Mouse (Mus musculus) embryonic fibroblast, embryonic 13.5 days (primary cell): ENCODE measurements around the gene Ksr1. TPM values are rescaled to one million over a fixed set of nuclear protein-coding genes. Genes with fewer than 3 reads are reported as not detected.

Experiments used
- H3K27ac ChIP-seq: 2 replicates; pipeline ENCODE4 v1.5.1; 2012; ENCODE audit warnings: low read length, control low read depth, inconsistent platforms; ENCODE audit not compliant: insufficient read depth
- H3K4me1 ChIP-seq: 2 replicates; pipeline ENCODE4 v1.6.1; 2011; ENCODE audit warnings: low read length; ENCODE audit not compliant: control insufficient read depth, insufficient read depth
- H3K4me3 ChIP-seq: 2 replicates; pipeline ENCODE4 v1.5.1; 2011; ENCODE audit warnings: mild to moderate bottlenecking, control low read depth, low read length; ENCODE audit not compliant: insufficient read depth
- CTCF ChIP-seq: IDR thresholded peaks from 2 replicates; pipeline ENCODE4 v1.5.1; 2011; ENCODE audit warnings: mild to moderate bottlenecking, control low read depth, low read length, moderate library complexity, borderline replicate concordance; ENCODE audit not compliant: insufficient read depth
- POLR2A ChIP-seq: IDR thresholded peaks from 2 replicates; pipeline ENCODE4 v1.6.1; 2011; ENCODE audit warnings: low read depth, mild to moderate bottlenecking, control low read depth, low read length, moderate library complexity
- polyA plus RNA-seq: library from polyadenylated mRNA; stranded (reverse); fragments of >200 nt; gene quantifications from 2 replicates; pipeline ENCODE4 v1.2.4, GENCODE M21; 2011; ENCODE audit warnings: low read depth; ENCODE audit not compliant: missing spikeins, insufficient read length

The Ksr1 gene
- polyA plus RNA-seq, 1 experiment = 3.4 TPM

DNA sequence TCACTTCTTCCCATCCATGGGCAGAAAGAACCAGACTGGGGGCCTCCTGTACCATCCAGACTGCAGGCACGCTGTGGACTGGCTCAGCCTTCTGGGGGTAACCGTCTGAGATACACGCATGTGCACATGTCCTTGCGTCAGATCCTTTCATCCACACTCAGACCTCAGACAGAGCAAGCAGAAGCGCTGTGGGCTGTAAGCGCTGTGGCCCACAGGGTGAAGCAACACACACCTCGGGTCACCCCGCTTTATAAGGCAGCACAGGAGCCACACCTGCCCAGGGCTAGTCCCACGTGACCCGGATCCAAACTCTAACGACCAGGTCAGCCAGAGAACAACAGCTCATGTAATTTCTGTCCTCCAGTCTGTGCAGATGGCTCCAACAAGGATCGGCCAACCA lies 59.4 kb downstream of the Ksr1 start:
- Histone ChIP-seq H3K4me3 (no peak overlapping the region), H3K4me1 (no peaks in the 10 kb centered on the region), H3K27ac (no peak overlapping the region)
- TF ChIP-seq CTCF = no peak
- no peak for TF ChIP-seq POLR2A

DNA sequence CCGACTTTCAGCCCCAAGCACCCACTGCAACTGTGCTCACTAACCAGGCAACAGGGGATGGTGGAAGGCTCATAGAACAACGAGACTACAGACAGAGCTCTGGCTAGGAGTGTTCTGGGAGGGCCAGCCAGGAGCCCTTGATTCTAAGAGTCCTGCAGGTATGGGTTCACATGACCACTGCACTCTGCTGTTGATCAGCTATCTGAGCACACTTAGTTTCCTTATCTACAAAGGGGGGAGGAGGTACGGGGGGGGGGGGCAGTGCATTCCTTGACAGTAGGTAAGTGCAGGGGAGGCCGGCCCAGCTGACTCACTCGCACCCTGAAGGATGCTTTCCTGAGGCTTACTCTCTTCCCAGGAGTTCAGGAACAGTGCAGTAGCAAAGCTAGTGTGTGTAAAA lies 61.1 kb downstream of the Ksr1 start:
- H3K27ac ChIP-seq = no peak overlapping the region
- no peak overlapping the region for H3K4me3 ChIP-seq
- TF ChIP-seq CTCF (no peak), POLR2A (no peak)
- H3K4me1 ChIP-seq = no peaks in the 10 kb centered on the region

DNA sequence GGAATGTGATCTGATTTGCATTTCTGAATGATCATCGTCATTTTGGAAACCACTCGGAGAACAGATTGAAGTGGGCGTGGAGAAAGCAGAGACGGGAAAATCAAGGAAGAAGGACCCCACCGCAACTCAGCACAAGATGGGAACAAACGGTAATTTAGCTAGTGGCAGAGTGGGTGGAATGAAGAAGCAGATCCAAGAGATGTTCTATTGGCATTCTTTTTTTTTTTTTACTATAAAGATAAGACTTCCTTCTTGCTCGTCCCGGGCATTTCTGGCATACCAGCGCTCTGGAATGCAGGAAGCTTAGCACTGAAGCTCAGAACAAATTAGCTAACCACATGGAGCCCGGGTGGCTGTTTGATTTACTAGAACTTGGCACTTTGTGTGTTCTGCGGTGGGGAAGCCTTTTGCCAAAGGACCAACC lies 63.2 kb downstream of the Ksr1 start:
- no peaks in the 10 kb centered on the region for H3K4me1 ChIP-seq
- H3K4me3 ChIP-seq = no peak overlapping the region
- no peak overlapping the region for H3K27ac ChIP-seq
- TF ChIP-seq CTCF (no peak), POLR2A (no peak)

DNA sequence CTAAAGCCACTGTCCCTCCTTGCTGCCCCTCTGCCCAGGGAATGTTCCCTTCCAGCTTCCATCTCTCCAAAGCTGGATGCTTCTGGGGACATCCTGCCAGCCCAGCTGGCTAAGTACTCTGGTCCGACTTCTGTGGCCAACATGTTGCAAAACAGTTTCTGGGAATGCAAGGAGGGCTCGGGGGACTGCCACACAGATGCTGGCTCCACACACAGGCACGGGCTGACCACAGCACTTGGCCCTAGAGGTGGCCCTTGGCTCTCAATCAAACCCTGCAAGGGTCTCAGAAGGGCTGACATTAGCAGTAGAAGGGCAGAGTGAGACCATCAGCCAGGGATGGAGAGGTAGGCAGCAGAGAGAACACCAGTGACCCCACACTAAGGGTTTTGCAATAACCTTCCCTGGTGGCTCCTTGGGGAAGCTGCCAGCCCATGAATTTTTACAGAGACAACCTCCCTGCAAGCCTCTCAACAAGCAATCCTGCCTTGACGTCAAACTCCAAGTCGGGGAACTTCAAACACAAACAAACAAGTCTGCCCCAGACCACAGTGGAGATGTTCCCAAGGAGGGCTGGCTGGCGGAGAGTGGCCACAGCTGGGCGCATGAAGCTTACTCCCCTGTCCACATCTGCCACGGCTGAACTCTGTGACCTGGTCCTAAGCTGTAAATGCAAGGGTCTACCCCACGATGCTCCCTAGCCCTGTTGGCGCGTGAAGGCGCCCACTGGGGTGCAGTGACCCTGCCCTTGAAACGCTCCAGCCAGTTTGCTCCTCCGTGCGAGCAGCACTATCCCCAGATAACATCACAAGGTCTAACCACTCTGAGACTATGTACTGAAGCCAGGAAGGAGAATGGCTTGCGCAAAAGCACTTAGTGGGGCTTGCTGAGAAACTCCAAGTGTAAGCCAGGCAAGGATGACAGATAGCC lies 65.0 kb downstream of the Ksr1 start:
- Histone ChIP-seq H3K27ac (no peak overlapping the region), H3K4me3 (no peak overlapping the region), H3K4me1 (no peaks in the 10 kb centered on the region)
- TF ChIP-seq POLR2A (no peak), CTCF (no peak)

DNA sequence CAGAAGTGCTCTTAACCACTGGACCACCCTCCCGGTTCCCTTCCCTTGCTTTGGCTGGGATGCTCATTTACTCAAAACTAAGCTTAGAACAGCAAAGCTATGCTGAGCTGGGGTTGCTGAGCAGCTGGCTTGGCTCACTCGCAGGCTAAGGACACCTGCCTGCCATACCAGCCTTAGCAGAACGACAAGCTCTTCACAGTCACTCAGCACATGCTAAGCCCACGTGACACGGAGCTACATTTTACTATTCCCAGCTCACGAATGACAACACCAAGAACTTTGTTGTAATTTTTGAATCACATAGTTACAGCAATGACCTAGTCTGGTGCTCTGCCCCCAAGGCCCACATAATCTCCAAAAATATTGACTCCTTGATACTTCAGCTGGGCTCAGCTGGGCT lies 66.1 kb downstream of the Ksr1 start:
- H3K27ac ChIP-seq = no peak overlapping the region
- H3K4me3 ChIP-seq = no peak overlapping the region
- H3K4me1 ChIP-seq = no peaks in the 10 kb centered on the region
- TF ChIP-seq CTCF = no peak
- no peak for TF ChIP-seq POLR2A

DNA sequence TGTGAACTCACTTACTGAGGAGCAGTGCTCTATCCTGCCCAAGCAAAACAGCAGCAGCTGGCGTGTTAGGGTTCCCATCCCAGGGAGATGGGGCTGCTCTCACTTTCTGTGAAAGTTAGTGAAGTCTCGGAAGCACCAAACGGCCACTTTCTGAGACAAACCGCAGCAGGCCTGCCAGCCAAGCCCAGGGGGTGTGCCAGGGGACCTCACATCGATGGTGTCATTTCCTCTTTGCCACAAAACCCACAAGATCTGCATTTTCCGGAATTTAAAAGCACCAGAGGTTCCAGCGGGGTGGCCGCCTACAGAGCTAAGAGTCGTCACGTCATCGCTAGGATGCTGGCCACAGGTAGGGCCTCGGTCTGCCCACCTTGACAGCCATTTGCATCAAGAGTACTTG lies 69.7 kb downstream of the Ksr1 start:
- peaks cover 6% of the 10 kb centered on the region; the same call in 1 of the 2 replicates for H3K4me1 ChIP-seq
- H3K27ac ChIP-seq = no peak overlapping the region
- no peak for TF ChIP-seq POLR2A
- no peak for TF ChIP-seq CTCF
- H3K4me3 ChIP-seq = no peak overlapping the region

DNA sequence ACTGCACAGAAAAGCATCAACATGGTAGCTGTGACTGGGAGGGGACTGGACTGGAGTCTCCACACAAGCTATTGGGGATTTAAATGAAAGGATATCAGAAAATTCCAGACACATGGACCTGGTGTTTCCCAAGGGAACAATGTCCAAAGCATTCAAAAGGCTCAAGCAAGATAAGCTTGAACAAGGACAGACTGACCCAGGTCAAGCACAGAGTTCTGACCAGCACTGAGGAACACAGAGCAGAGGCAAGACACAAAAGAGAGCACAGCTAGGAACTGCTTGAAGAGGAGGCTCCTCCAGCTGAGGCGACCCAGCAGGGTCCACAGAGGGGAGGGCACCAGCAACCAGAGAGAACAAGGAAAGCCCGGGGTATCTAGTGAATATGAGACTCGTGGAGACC lies 71.2 kb downstream of the Ksr1 start:
- TF ChIP-seq CTCF (no peak), POLR2A (no peak)
- Histone ChIP-seq H3K27ac (no peak overlapping the region), H3K4me3 (no peak overlapping the region), H3K4me1 (peaks cover 9% of the 10 kb centered on the region)

DNA sequence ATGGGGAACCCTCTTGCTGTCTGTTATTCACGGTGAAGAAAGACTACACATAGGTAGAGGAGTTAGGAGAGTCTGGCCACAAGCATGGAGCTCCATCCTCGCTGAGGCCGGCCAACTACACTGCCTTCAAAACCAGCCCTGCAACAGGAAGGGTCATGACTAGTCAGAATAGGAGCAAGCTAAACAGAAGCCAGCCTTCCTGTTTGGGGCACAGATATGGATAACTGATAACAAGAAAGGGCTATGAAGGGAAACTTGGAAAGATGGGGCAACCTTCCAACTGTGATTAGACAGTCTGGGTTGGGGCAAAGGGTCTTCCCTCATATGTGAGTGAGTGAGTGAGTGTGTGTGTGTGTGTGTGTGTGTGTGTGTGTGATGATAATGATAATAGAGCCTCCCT lies 71.6 kb downstream of the Ksr1 start:
- no peak for TF ChIP-seq CTCF
- TF ChIP-seq POLR2A = no peak
- Histone ChIP-seq H3K4me3 (no peak overlapping the region), H3K4me1 (peaks cover 9% of the 10 kb centered on the region), H3K27ac (no peak overlapping the region)

DNA sequence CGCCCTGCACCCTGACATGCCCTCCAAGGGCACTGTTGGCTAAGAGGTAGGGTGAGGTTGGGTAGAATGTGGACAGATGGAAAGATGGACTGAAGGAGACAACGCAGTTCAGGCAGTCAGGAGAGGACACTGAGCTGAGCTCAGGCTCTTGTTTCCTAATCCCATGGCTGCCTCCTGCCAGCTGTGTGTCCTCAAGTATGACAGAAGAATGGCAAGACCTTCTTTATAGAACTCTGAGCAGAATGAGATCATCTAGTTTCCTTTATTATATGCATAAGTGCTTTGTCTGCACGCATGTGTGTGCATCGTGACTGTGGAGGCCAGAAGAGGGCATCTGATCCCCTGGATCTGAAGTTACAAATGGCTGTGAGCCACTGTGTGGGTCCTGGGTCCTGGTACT lies 72.6 kb downstream of the Ksr1 start:
- TF ChIP-seq POLR2A = no peak
- TF ChIP-seq CTCF = no peak
- no peak overlapping the region for H3K4me3 ChIP-seq
- H3K27ac ChIP-seq = no peak overlapping the region

DNA sequence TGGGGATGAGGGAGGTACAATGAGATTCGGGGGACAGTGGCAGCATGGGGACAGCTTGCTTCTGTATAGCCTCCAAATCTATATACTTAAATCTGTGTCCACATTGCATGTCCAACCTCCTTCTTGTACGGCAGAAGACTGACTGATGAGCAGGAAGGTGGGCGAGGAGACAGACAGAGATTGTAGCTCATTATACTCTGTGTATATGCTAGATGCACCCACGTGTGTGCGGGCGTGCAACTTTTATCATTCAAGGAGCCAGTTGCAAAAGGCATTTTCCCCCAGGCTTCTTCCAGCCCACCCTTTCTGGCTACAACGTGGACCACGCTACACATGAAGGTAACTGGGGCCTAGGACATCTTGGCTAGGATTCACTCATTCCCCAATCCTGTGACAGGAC lies 74.1 kb downstream of the Ksr1 start:
- no peak for TF ChIP-seq POLR2A
- TF ChIP-seq CTCF = no peak
- Histone ChIP-seq H3K27ac (no peak overlapping the region), H3K4me1 (peaks cover 9% of the 10 kb centered on the region), H3K4me3 (no peak overlapping the region)

More for the DNA sequence above, 72.6 kb downstream of the Ksr1 start:
- H3K4me1 ChIP-seq = peaks cover 9% of the 10 kb centered on the region
